Comparison of ENCODE assay signal across 32 mouse cellular contexts in the genomic region with DNA sequence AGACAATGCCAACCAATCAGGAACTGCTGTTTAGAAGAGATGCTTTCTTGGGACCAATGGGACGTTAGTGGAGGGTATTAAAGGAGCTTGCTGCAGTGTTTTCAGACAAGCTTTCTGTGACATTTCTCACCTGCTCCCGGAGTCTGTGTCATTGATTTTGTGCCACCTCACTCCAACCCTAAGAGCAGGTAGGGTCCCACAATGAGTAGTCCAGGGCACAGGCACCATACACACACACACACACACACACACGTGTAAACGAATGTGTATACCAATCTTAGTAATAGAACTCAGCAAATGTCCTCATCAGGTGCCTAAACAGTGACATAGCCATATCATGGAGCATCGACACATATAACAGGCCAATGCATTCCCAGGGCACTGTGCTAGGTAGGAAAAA.
"Had no signal": no experiment of that assay in that cellular context is flagged by ENCODE, and none has a peak within 500 bp of the region (broad histone marks: within the 10 kb centered on the region; RNA-seq: fewer than 3 reads in every experiment).

No protein-coding gene starts in this region.

- H3K4me2 ChIP-seq: limb, embryonic 12.5 days; limb, embryonic 13.5 days; limb, embryonic 15.5 days; liver, embryonic 11.5 days; liver, embryonic 12.5 days; liver, embryonic 13.5 days; liver, embryonic 15.5 days; lung, embryonic 14.5 days; lung, embryonic 15.5 days; midbrain, embryonic 12.5 days; midbrain, embryonic 13.5 days; midbrain, embryonic 15.5 days; neural tube, embryonic 12.5 days had no signal

- H3K4me1 ChIP-seq: limb, embryonic 10.5 days; limb, embryonic 12.5 days; limb, embryonic 13.5 days; limb, embryonic 15.5 days; liver, embryonic 12.5 days; liver, embryonic 13.5 days; liver, embryonic 15.5 days; lung, embryonic 15.5 days; megakaryocyte, embryonic 14.5 days; midbrain, embryonic 10.5 days; midbrain, embryonic 12.5 days; midbrain, embryonic 13.5 days; midbrain, embryonic 15.5 days; neural tube, embryonic 12.5 days had no signal

- H3K9ac ChIP-seq: limb, embryonic 12.5 days; limb, embryonic 13.5 days; limb, embryonic 15.5 days; liver, embryonic 12.5 days; liver, embryonic 13.5 days; liver, embryonic 14.5 days; liver, embryonic 15.5 days; liver, postnatal 0 days; lung, embryonic 14.5 days; lung, embryonic 15.5 days; midbrain, embryonic 12.5 days; midbrain, embryonic 13.5 days; midbrain, embryonic 15.5 days; neural tube, embryonic 12.5 days had no signal

- ATAC-seq: liver, embryonic 12.5 days; liver, postnatal 0 days; lung, postnatal 0 days; midbrain, embryonic 13.5 days; midbrain, embryonic 15.5 days; midbrain, embryonic 16.5 days had no signal

- H3K36me3 ChIP-seq: limb, embryonic 10.5 days; limb, embryonic 12.5 days; limb, embryonic 13.5 days; limb, embryonic 15.5 days; liver, embryonic 12.5 days; liver, embryonic 13.5 days; liver, embryonic 15.5 days; lung, embryonic 15.5 days; midbrain, embryonic 10.5 days; midbrain, embryonic 12.5 days; midbrain, embryonic 13.5 days; midbrain, embryonic 15.5 days; neural tube, embryonic 12.5 days had no signal

- H3K27ac ChIP-seq: left cerebral cortex, adult 2 months; limb, embryonic 10.5 days; limb, embryonic 12.5 days; limb, embryonic 13.5 days; limb, embryonic 15.5 days; liver, embryonic 12.5 days; liver, embryonic 13.5 days; liver, embryonic 14.5 days; liver, embryonic 15.5 days; lung, embryonic 15.5 days; macrophage; midbrain, embryonic 10.5 days; midbrain, embryonic 12.5 days; midbrain, embryonic 13.5 days; midbrain, embryonic 15.5 days; neural tube, embryonic 12.5 days had no signal

- H3K27me3 ChIP-seq: limb, embryonic 12.5 days; limb, embryonic 13.5 days; limb, embryonic 15.5 days; liver, embryonic 12.5 days; liver, embryonic 13.5 days; liver, embryonic 15.5 days; lung, embryonic 15.5 days; megakaryocyte, embryonic 14.5 days; midbrain, embryonic 12.5 days; midbrain, embryonic 13.5 days; midbrain, embryonic 15.5 days; neural tube, embryonic 12.5 days had no signal

- H3K9me3 ChIP-seq: limb, embryonic 10.5 days; limb, embryonic 12.5 days; limb, embryonic 13.5 days; limb, embryonic 15.5 days; liver, embryonic 12.5 days; liver, embryonic 13.5 days; liver, embryonic 15.5 days; lung, embryonic 15.5 days; megakaryocyte, embryonic 14.5 days; midbrain, embryonic 10.5 days; midbrain, embryonic 12.5 days; midbrain, embryonic 13.5 days; midbrain, embryonic 15.5 days; neural tube, embryonic 12.5 days had no signal

- H3K4me3 ChIP-seq: left cerebral cortex, adult 2 months; limb, embryonic 10.5 days; limb, embryonic 12.5 days; limb, embryonic 13.5 days; limb, embryonic 15.5 days; liver, embryonic 12.5 days; liver, embryonic 13.5 days; liver, embryonic 15.5 days; lung, embryonic 15.5 days; megakaryocyte, embryonic 14.5 days; midbrain, embryonic 10.5 days; midbrain, embryonic 12.5 days; midbrain, embryonic 13.5 days; midbrain, embryonic 15.5 days; myocyte; neural tube, embryonic 12.5 days had no signal

- DNase-seq: left cerebral cortex, postnatal 4 days; liver; liver, embryonic 13.5 days; liver, postnatal 0 days; lung, adult 18-20 months; lung, adult 2 months; lung, embryonic 14.5 days; lung, postnatal 10 days; lung, postnatal 14 days; lung, postnatal 36 days; lung, postnatal 4 days; midbrain, embryonic 14.5 days had no signal
